Mouse (Mus musculus) lung, adult 2 months (tissue): Measurements from ENCODE around the gene Rhd.

Experiments
- CTCF ChIP-seq: fragments of 200-500 bp; IDR thresholded peaks from 2 replicates; pipeline ENCODE4 v1.5.1; 2011; ENCODE audit warnings: mild to moderate bottlenecking, low read length, control low read depth; ENCODE audit not compliant: insufficient read depth
- POLR2A ChIP-seq: fragments of 200-500 bp; IDR thresholded peaks from 2 replicates; pipeline ENCODE4 v1.6.1; 2011; ENCODE audit warnings: low read depth, mild to moderate bottlenecking, control low read depth, low read length, borderline replicate concordance; ENCODE audit errors: extremely low read depth

- no peak for TF ChIP-seq CTCF
- TF ChIP-seq POLR2A, result no peak
Measured at GRCm38 (mm10) chr4:134937240-134938176, 73.2 kb downstream of the Rhd start.
